Mouse (Mus musculus): ENCODE data around the gene Ephx3.
"Not testable (repeated sequence)": the region's sequence is repeated elsewhere in the genome, so short reads cannot be mapped to it uniquely, and the experiment has no call there.

- not testable (repeated sequence) for TF ChIP-seq GATA1, TAL1 (IDR thresholded peaks at IDR 0.05; ENCODE audit: low read length)
Measured at GRCm38 (mm10) chr17:32215587-32215986, 26.2 kb upstream of the Ephx3 start.
